Comparison of ENCODE assay signal across 9 mouse cellular contexts in the genomic region with DNA sequence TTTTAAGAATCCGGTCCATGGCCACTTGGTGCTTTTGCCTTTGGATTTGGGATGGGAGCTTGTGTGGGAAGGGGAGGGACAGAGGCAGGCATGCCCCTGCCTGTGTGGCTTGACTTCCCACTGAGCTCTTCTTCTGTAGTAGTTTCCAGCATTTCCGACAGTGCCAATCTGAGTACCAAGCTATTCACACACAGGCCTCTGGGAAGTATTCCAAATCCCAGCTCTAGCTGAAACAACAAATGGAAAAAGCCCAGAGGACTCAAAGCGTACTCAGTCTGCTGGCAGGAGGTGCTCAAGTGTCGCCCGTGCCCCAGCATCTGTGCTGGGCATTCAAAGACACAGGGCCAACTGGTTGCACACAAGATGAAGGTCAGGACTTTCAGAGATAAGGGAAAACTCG.
DNase-seq lines count a peak whose midpoint lies in the region; ATAC-seq and TF ChIP-seq lines count a peak whose summit lies in the region.
"Had no signal": no experiment of that assay in that cellular context is flagged by ENCODE, and none has a peak within 500 bp of the region (broad histone marks: within the 10 kb centered on the region; RNA-seq: fewer than 3 reads in every experiment).

No protein-coding gene starts in this region.

- intact Hi-C loops in left cerebral cortex, postnatal 25 days (cut with DNase I) = no loop called here

- no peak overlapping the region for H3K9ac ChIP-seq in heart, postnatal 0 days (replicated peaks; ENCODE audit: low read depth, low read length)
- H3K9ac ChIP-seq: lung, embryonic 15.5 days had no signal

- H3K27ac ChIP-seq in heart, postnatal 0 days (ENCODE audit: low read depth) = no peak overlapping the region
- H3K27ac ChIP-seq: heart, adult 2 months; lung, embryonic 15.5 days had no signal

- H3K4me1 ChIP-seq in heart, postnatal 0 days (ENCODE audit: control insufficient read depth, insufficient read depth) = no peaks in the 10 kb centered on the region
- H3K4me1 ChIP-seq: lung, embryonic 15.5 days had no signal

- no peak overlapping the region for H3K4me3 ChIP-seq in heart, postnatal 0 days (ENCODE audit: low read depth, low read length)
- H3K4me3 ChIP-seq: heart, adult 2 months; lung, embryonic 15.5 days had no signal

- H3K36me3 ChIP-seq in heart, postnatal 0 days (replicated peaks; ENCODE audit: control insufficient read depth, insufficient read depth, low read length) = no peaks in the 10 kb centered on the region
- H3K36me3 ChIP-seq: lung, embryonic 15.5 days had no signal

- ATAC-seq in heart, postnatal 0 days (ENCODE audit: insufficient read depth, low read depth) = no peak
- ATAC-seq in monocyte, adult 5-6 weeks (replicated peaks; ENCODE audit: insufficient number of reproducible peaks, low FRiP score, low TSS enrichment, poor library complexity, severe bottlenecking) = no peak

- DNase-seq in kidney, adult 9 months = peak; percentile 54
- no peak for DNase-seq in kidney, postnatal 10 days
- peak; percentile 38 for DNase-seq in cerebellum, adult 8-10 months
- DNase-seq in heart, postnatal 0 days (ENCODE audit: low spot score) = peak; percentile 46
- peak; percentile 16 to 77 for DNase-seq in left cerebral cortex, postnatal 25 days (ENCODE audit: low spot score in 2 of 2)
- no peak for DNase-seq in urinary bladder, postnatal 25 days (ENCODE audit: low spot score)

- 38% methylated on average over 6 of the region's 6 CpGs for WGBS in heart, postnatal 0 days

- no peak for TF ChIP-seq CTCF in heart, postnatal 0 days (IDR thresholded peaks at IDR 0.05; ENCODE audit: low read depth)

- no peaks in the 10 kb centered on the region for H3K27me3 ChIP-seq in heart, postnatal 0 days (ENCODE audit: control insufficient read depth, insufficient read depth, low read length)
- H3K27me3 ChIP-seq: lung, embryonic 15.5 days had no signal

- no peak overlapping the region for H3K4me2 ChIP-seq in heart, postnatal 0 days (ENCODE audit: low read depth, low read length)
- H3K4me2 ChIP-seq: lung, embryonic 15.5 days had no signal

- no peaks in the 10 kb centered on the region for H3K9me3 ChIP-seq in heart, postnatal 0 days (replicated peaks; ENCODE audit: control insufficient read depth, low read length)
- H3K9me3 ChIP-seq: lung, embryonic 15.5 days had no signal

- TF ChIP-seq EP300 in heart, postnatal 0 days (IDR thresholded peaks at IDR 0.05; ENCODE audit: low read depth) = no peak

Comparison
In these comparisons a context has a peak if more than half of its experiments do, and no peak if none do; other contexts are left out.
1. DNase-seq: peak in kidney, adult 9 months (single experiment), cerebellum, adult 8-10 months (single experiment), heart, postnatal 0 days (single experiment) and left cerebral cortex, postnatal 25 days (2 of 2); none in kidney, postnatal 10 days (single experiment) and urinary bladder, postnatal 25 days (single experiment).